Mouse (Mus musculus): Measurements from ENCODE around the gene Slc16a11. TPM values are rescaled to one million over a fixed set of nuclear protein-coding genes. Genes with fewer than 3 reads are reported as not detected.

Gene Slc16a11
- polyA plus RNA-seq, 1 experiment from 2014 or later, result 11.2 TPM

DNA sequence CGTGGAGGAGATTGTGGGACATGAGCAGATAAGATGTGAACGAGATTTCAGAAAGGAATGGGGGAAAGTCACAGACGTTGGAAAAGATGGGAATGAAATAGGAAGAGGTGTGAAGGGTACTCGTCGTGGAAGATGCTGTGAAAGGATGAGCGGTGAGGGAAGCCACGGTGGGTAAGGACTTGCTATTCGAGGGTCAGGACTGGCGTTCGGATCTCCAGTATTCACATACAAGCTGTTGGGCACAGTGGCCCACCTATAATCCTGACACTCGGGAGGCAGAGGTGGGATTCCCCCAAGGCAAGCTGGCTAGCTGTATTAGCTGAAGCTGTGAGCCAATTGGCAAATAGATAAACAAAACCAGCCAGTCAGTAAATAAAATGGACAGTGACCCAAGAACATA lies 33.8 kb upstream of the Slc16a11 start:
- H3K27ac ChIP-seq (replicated peaks), result no peak overlapping the region
- H3K27me3 ChIP-seq, result no peaks in the 10 kb centered on the region
- ATAC-seq (ENCODE audit: insufficient number of reproducible peaks, low FRiP score, low TSS enrichment, low read depth), result no peak
- no peak overlapping the region for H3K4me2 ChIP-seq (replicated peaks)
- no peaks in the 10 kb centered on the region for H3K4me1 ChIP-seq
- no peak overlapping the region for H3K9ac ChIP-seq
- 75% methylated on average over 11 of the region's 11 CpGs for WGBS
- no peak overlapping the region for H3K4me3 ChIP-seq (replicated peaks)
- H3K9me3 ChIP-seq (replicated peaks), result no peaks in the 10 kb centered on the region
- H3K36me3 ChIP-seq, result no peaks in the 10 kb centered on the region

GRCm38 (mm10) chr11:70179401-70179800 lies 33.2 kb upstream of the Slc16a11 start:
- Histone ChIP-seq H3K27ac (replicated peaks) (no peak overlapping the region), H3K9ac (no peak overlapping the region), H3K4me3 (replicated peaks) (no peak overlapping the region), H3K27me3 (no peaks in the 10 kb centered on the region), H3K36me3 (no peaks in the 10 kb centered on the region), H3K9me3 (replicated peaks) (no peaks in the 10 kb centered on the region), H3K4me1 (no peaks in the 10 kb centered on the region), H3K4me2 (replicated peaks) (no peak overlapping the region)
- WGBS, result 22% methylated on average over 14 of the region's 14 CpGs
- ATAC-seq (ENCODE audit: insufficient number of reproducible peaks, low FRiP score, low TSS enrichment, low read depth), result no peak

GRCm38 (mm10) chr11:70180496-70180895 lies 32.1 kb upstream of the Slc16a11 start:
- no peak overlapping the region for H3K27ac ChIP-seq (replicated peaks)
- H3K4me2 ChIP-seq (replicated peaks), result no peak overlapping the region
- no peaks in the 10 kb centered on the region for H3K36me3 ChIP-seq
- ATAC-seq (ENCODE audit: insufficient number of reproducible peaks, low FRiP score, low TSS enrichment, low read depth), result no peak
- H3K4me3 ChIP-seq (replicated peaks), result no peak overlapping the region
- no peaks in the 10 kb centered on the region for H3K4me1 ChIP-seq
- H3K9ac ChIP-seq, result no peak overlapping the region
- WGBS, result 94% methylated on average over 4 of the region's 4 CpGs
- H3K27me3 ChIP-seq, result no peaks in the 10 kb centered on the region
- H3K9me3 ChIP-seq (replicated peaks), result no peaks in the 10 kb centered on the region

DNA sequence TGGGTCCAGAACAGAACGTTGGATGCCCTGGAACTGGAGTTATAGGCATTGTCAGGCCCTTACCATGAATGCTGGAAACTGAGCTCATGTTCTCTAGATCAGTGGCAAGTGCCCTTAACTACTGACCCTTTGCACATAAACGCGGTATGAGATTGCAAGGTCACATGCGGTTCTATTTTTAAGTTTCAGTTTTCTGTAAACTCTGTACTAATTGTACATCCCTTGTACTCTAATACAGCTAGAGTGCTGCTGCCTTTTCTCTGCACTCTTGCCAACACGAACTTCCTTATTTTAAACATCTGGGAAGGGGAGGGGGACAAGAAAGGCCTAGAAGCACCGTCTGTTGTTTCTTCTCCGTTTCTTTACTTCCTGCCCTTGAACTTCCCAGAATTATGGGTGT lies 27.4 kb upstream of the Slc16a11 start:
- ATAC-seq (ENCODE audit: insufficient number of reproducible peaks, low FRiP score, low TSS enrichment, low read depth), result no peak

GRCm38 (mm10) chr11:70189319-70190134 lies 23.0 kb upstream of the Slc16a11 start:
- H3K9me3 ChIP-seq (replicated peaks), result no peaks in the 10 kb centered on the region
- H3K4me1 ChIP-seq, result no peaks in the 10 kb centered on the region
- no peak overlapping the region for H3K9ac ChIP-seq
- no peak overlapping the region for H3K4me2 ChIP-seq (replicated peaks)
- ATAC-seq (ENCODE audit: insufficient number of reproducible peaks, low FRiP score, low TSS enrichment, low read depth), result no peak
- no peak overlapping the region for H3K27ac ChIP-seq (replicated peaks)
- no peaks in the 10 kb centered on the region for H3K36me3 ChIP-seq
- WGBS, result 79% methylated on average over 28 of the region's 28 CpGs
- no peaks in the 10 kb centered on the region for H3K27me3 ChIP-seq
- no peak overlapping the region for H3K4me3 ChIP-seq (replicated peaks)

More for the DNA sequence above, 27.4 kb upstream of the Slc16a11 start:
- Histone ChIP-seq H3K4me2 (replicated peaks) (no peak overlapping the region), H3K9me3 (replicated peaks) (no peaks in the 10 kb centered on the region), H3K4me3 (replicated peaks) (no peak overlapping the region), H3K4me1 (no peaks in the 10 kb centered on the region), H3K36me3 (no peaks in the 10 kb centered on the region), H3K9ac (no peak overlapping the region), H3K27ac (replicated peaks) (no peak overlapping the region), H3K27me3 (no peaks in the 10 kb centered on the region)
- WGBS, result 58% methylated on average over 7 of the region's 7 CpGs

GRCm38 (mm10) chr11:70191188-70191587 lies 21.4 kb upstream of the Slc16a11 start:
- no peak overlapping the region for H3K9ac ChIP-seq
- no peaks in the 10 kb centered on the region for H3K27me3 ChIP-seq
- 84% methylated on average over 6 of the region's 6 CpGs for WGBS
- ATAC-seq (ENCODE audit: insufficient number of reproducible peaks, low FRiP score, low TSS enrichment, low read depth), result no peak
- no peak overlapping the region for H3K27ac ChIP-seq (replicated peaks)
- H3K4me3 ChIP-seq (replicated peaks), result no peak overlapping the region
- H3K9me3 ChIP-seq (replicated peaks), result no peaks in the 10 kb centered on the region
- no peaks in the 10 kb centered on the region for H3K36me3 ChIP-seq
- no peaks in the 10 kb centered on the region for H3K4me1 ChIP-seq
- no peak overlapping the region for H3K4me2 ChIP-seq (replicated peaks)

- Histone ChIP-seq H3K36me3 (no peaks in the 10 kb centered on the region), H3K27ac (replicated peaks) (no peak overlapping the region), H3K9ac (no peak overlapping the region), H3K4me3 (replicated peaks) (no peak overlapping the region), H3K4me1 (no peaks in the 10 kb centered on the region), H3K9me3 (replicated peaks) (no peaks in the 10 kb centered on the region), H3K4me2 (replicated peaks) (no peak overlapping the region), H3K27me3 (no peaks in the 10 kb centered on the region)
- ATAC-seq (ENCODE audit: insufficient number of reproducible peaks, low FRiP score, low TSS enrichment, low read depth), result no peak
- WGBS, result 70% methylated on average over 4 of the region's 4 CpGs
Measured at GRCm38 (mm10) chr11:70192157-70192556, 20.4 kb upstream of the Slc16a11 start.

DNA sequence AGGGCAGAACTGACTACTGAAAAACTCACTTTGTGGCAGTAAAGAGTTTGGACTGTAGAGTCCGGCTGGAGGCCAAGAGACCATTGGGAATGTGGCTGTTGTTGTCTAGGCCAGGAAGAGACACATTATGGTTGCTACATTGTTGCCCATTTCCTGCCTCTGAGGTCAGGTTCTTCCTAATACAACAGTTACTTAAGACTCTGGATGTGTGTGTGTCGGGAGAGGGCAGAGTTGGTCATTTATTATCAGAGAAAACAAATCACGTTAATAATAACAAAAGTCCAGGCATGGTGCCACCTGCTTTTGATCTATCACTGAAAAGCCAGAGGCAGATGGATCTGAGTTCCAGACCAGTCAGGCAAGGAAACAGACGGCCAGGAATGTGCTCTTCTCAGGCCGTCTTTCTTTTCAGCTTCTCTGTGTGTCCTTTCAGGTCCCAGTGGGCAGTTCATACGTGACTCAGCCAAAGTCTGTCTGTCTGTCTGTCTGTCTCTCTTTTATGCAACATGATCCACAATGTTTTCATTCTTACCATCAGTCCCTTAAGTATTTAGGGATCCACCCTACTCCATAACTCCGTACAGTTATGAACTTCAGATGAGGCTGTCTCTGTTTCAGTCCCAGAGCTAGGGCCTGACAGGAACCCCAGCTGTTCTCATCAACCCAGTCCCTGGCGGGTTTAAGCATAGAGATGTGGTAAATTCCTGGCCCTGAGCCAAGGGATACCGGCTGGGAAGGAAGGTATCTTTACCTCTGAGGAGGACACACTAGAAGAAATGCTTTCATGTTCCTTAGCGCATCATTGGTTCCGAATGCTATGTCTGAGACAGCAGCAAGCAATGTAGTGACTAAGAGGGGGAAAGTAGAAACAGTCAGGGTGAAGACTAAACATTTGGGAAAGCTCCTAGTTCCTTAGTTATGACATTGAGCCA lies 18.9 kb upstream of the Slc16a11 start:
- Histone ChIP-seq H3K9me3 (replicated peaks) (no peaks in the 10 kb centered on the region), H3K4me2 (replicated peaks) (no peak overlapping the region), H3K4me1 (no peaks in the 10 kb centered on the region), H3K9ac (no peak overlapping the region), H3K27ac (replicated peaks) (no peak overlapping the region), H3K36me3 (no peaks in the 10 kb centered on the region), H3K27me3 (no peaks in the 10 kb centered on the region), H3K4me3 (replicated peaks) (no peak overlapping the region)
- no peak for ATAC-seq (ENCODE audit: insufficient number of reproducible peaks, low FRiP score, low TSS enrichment, low read depth)
- 43% methylated on average over 11 of the region's 11 CpGs for WGBS

DNA sequence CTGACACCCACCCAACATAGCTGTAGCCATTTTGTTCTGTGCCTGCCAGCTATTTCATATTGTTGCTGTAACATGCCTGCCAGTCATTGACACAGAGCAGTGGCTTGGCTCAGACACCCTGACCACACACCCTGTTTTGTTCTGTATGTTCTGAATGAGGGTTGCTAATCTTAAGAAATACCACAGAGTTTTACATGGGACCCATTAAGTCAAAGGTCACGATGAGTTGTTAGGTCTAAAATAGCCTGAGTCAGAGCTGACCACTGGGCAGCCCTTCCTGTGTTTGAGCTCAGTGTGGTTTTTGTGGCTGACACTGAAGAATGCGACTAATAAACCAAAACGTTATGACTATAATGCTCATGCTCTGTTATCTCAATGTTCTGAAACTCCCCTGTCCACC lies 14.2 kb upstream of the Slc16a11 start:
- ATAC-seq (ENCODE audit: insufficient number of reproducible peaks, low FRiP score, low TSS enrichment, low read depth), result no peak
- no peak overlapping the region for H3K4me3 ChIP-seq (replicated peaks)
- no peaks in the 10 kb centered on the region for H3K36me3 ChIP-seq
- no peaks in the 10 kb centered on the region for H3K27me3 ChIP-seq
- WGBS, result 78% methylated on average over 3 of the region's 3 CpGs
- no peak overlapping the region for H3K9ac ChIP-seq
- no peaks in the 10 kb centered on the region for H3K9me3 ChIP-seq (replicated peaks)
- H3K4me1 ChIP-seq, result no peaks in the 10 kb centered on the region; the same call in 1 of the 2 replicates
- H3K27ac ChIP-seq (replicated peaks), result no peak overlapping the region
- no peak overlapping the region for H3K4me2 ChIP-seq (replicated peaks)

DNA sequence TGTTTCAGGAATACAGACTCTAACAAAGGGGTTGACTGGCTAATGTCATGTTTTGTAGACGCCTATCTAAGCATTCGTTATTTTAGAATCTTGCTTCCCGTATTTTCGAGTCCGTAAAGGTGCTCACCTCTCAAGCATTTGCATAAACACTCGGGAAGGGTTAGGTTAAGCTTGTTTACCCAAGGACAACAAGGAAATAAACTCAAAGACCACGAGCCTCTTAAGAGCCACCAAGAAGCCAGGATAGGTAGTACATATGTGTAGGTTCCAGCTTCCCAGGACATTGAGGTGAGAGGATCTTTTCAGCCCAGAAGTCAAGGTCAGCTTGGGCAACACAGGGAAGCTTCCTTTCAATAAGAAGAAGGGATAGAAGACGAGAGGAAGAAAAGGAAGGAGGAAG lies 13.4 kb upstream of the Slc16a11 start:
- no peaks in the 10 kb centered on the region; the same call in 1 of the 2 replicates for H3K4me1 ChIP-seq
- no peaks in the 10 kb centered on the region for H3K36me3 ChIP-seq
- H3K27me3 ChIP-seq, result no peaks in the 10 kb centered on the region
- no peak overlapping the region for H3K27ac ChIP-seq (replicated peaks)
- H3K4me3 ChIP-seq (replicated peaks), result no peak overlapping the region
- H3K9ac ChIP-seq, result no peak overlapping the region
- no peak overlapping the region for H3K4me2 ChIP-seq (replicated peaks)
- H3K9me3 ChIP-seq (replicated peaks), result no peaks in the 10 kb centered on the region
- WGBS, result 78% methylated on average over 8 of the region's 8 CpGs
- no peak for ATAC-seq (ENCODE audit: insufficient number of reproducible peaks, low FRiP score, low TSS enrichment, low read depth)

GRCm38 (mm10) chr11:70200036-70200608 lies 12.4 kb upstream of the Slc16a11 start:
- Histone ChIP-seq H3K9ac (no peak overlapping the region), H3K27ac (replicated peaks) (no peak overlapping the region), H3K27me3 (no peaks in the 10 kb centered on the region), H3K4me1 (no peaks in the 10 kb centered on the region; the same call in 1 of the 2 replicates), H3K36me3 (no peaks in the 10 kb centered on the region), H3K4me2 (replicated peaks) (no peak overlapping the region), H3K9me3 (replicated peaks) (no peaks in the 10 kb centered on the region), H3K4me3 (replicated peaks) (no peak overlapping the region)
- ATAC-seq (ENCODE audit: insufficient number of reproducible peaks, low FRiP score, low TSS enrichment, low read depth), result no peak
- WGBS, result 70% methylated on average over 5 of the region's 5 CpGs

Measured in embryonic facial prominence, embryonic 15.5 days (tissue).